In the genomic region with DNA sequence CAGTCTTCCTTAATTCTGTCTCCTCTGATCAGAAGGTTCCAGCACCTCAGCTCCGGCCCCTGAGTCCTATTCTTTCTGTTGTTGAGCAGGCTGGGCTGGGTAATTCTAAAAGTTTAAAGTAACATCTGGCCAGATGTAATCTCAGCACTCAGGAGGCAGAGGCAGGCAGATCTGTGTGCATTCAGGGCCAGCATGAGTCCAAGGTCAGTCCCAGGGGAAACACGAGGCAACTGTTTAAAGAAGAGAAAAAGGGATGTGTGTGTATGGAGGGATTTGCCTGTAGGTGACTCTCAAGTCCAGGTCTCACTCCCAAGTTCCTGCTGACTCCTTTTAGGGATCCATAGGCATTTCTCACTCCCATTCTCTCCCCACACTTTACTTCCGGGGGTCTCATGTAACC, we compare ENCODE assay signal across 1 mouse cellular context.
TF ChIP-seq lines count a peak whose summit lies in the region.

No protein-coding gene starts in this region.

TF ChIP-seq in CH12.LX, 34 proteins besides CTCF, POLR2A, EP300 and RAD21 (continued from another document):
- TF ChIP-seq MAFK (IDR thresholded peaks at IDR 0.05; ENCODE audit: insufficient replicate concordance, low read length): no peak
- no peak for TF ChIP-seq MYC (IDR thresholded peaks at IDR 0.05; ENCODE audit: low read depth, low read length)
- TF ChIP-seq MEF2A (IDR thresholded peaks at IDR 0.05; ENCODE audit: borderline replicate concordance, low read depth, low read length): no peak
- no peak for TF ChIP-seq NELFE (IDR thresholded peaks at IDR 0.05; ENCODE audit: low read depth, low read length)
- no peak for TF ChIP-seq POLR2AphosphoS2 (IDR thresholded peaks at IDR 0.05; ENCODE audit: low read depth, low read length)
- no peak for TF ChIP-seq TCF12 (IDR thresholded peaks at IDR 0.05; ENCODE audit: low read depth, low read length)
- TF ChIP-seq JUND (conservative IDR thresholded peaks at IDR 0.05; ENCODE audit: low read depth, low read length): no peak
- peak; percentile 34; the same call in 1 of the 2 replicates for TF ChIP-seq IRF4 (IDR thresholded peaks at IDR 0.05; ENCODE audit: low read depth, low read length)
- 0 out of 2 replicates have a peak, but pooled peaks have one; percentile 9 for TF ChIP-seq KAT2A (IDR thresholded peaks at IDR 0.05; ENCODE audit: insufficient replicate concordance, low read length)
- TF ChIP-seq E2F4 (IDR thresholded peaks at IDR 0.05; ENCODE audit: insufficient replicate concordance, low read depth, low read length): no peak
- no peak for TF ChIP-seq PAX5 (IDR thresholded peaks at IDR 0.05; ENCODE audit: low read length)
